Mouse (Mus musculus) heart, embryonic 15.5 days (tissue): ENCODE results near the gene Rfx3. TPM values are rescaled to one million over a fixed set of nuclear protein-coding genes. Genes with fewer than 3 reads are reported as not detected.

Experiments used
- ATAC-seq: fragments of 200-750 bp; cut with Nextera tagmentation; replicated peaks from 2 replicates; pipeline ENCODE4 v1.8.0; 2017; ENCODE audit warnings: low read depth, moderate TSS enrichment; ENCODE audit not compliant: insufficient number of reproducible peaks, insufficient read depth, low FRiP score
- H3K27ac ChIP-seq: fragments of 300-500 bp; sonication (generic); 2 replicates; pipeline ENCODE4 v1.5.1; 2015; ENCODE audit warnings: mild to moderate bottlenecking, inconsistent platforms
- H3K27me3 ChIP-seq: fragments of 300-500 bp; sonication (generic); 2 replicates; pipeline ENCODE4 v1.6.1; 2015; ENCODE audit warnings: inconsistent platforms
- H3K36me3 ChIP-seq: fragments of 300-500 bp; sonication (generic); 2 replicates; pipeline ENCODE4 v1.6.1; 2015; ENCODE audit warnings: mild to moderate bottlenecking, inconsistent platforms
- H3K4me1 ChIP-seq: fragments of 300-500 bp; sonication (generic); replicated peaks from 2 replicates; pipeline ENCODE4 v1.6.1; 2015; ENCODE audit warnings: inconsistent platforms
- H3K4me2 ChIP-seq: fragments of 300-500 bp; sonication (generic); 2 replicates; pipeline ENCODE4 v1.6.1; 2015; ENCODE audit warnings: inconsistent platforms, mild to moderate bottlenecking, moderate library complexity
- H3K4me3 ChIP-seq: fragments of 300-500 bp; sonication (generic); 2 replicates; pipeline ENCODE4 v1.5.1; 2015; ENCODE audit warnings: mild to moderate bottlenecking, inconsistent platforms
- H3K9ac ChIP-seq: fragments of 300-500 bp; sonication (generic); 2 replicates; pipeline ENCODE4 v1.6.1; 2015; ENCODE audit warnings: mild to moderate bottlenecking, inconsistent platforms
- H3K9me3 ChIP-seq: fragments of 300-500 bp; sonication (generic); replicated peaks from 2 replicates; pipeline ENCODE4 v1.6.1; 2016; ENCODE audit warnings: inconsistent platforms
- WGBS: fragments of 180-500 bp; shearing (Covaris S2); methylation state at CpG from one replicate; pipeline ENCODE4 v1.1.7; 2015; ENCODE audit warnings: mixed read lengths; 5-methylcytosine and 5-hydroxymethylcytosine counted together
- polyA plus RNA-seq: library from polyadenylated mRNA; unstranded; fragments of >200 nt; fragmentation: Nextera tagmentation; extraction: Ambion mirVana; gene quantifications from 2 replicates; pipeline ENCODE4 v1.2.1, GENCODE M21; 2015

Gene Rfx3
- polyA plus RNA-seq, 1 experiment from 2014 or later, result 4.8 TPM

DNA sequence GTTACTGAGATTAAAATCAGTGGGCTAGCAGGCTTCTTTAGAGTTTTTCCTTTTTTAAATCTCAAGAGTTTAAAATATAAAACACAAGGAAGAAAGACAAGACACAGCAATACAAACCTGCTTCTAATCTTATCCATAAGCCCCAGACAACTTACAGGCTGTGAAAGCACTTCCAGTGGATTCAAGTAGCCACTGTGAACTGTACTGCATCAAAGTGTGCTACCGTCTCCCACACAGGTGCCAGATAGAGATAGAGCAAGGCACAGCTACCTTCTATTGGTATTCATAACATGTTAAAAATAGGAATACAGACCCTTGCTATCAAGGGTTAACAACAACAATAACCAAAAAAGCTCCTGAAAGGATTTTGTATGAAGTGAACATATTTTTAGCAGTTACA lies 178.5 kb downstream of the Rfx3 start:
- no peak for ATAC-seq
- H3K36me3 ChIP-seq, result no peaks in the 10 kb centered on the region
- no peak overlapping the region for H3K9ac ChIP-seq
- no peaks in the 10 kb centered on the region for H3K27me3 ChIP-seq
- no peak overlapping the region for H3K4me2 ChIP-seq
- H3K27ac ChIP-seq, result no peak overlapping the region
- H3K9me3 ChIP-seq, result no peaks in the 10 kb centered on the region
- 43% methylated on average over 1 of the region's 1 CpGs for WGBS
- H3K4me1 ChIP-seq, result no peaks in the 10 kb centered on the region
- H3K4me3 ChIP-seq, result no peak overlapping the region

DNA sequence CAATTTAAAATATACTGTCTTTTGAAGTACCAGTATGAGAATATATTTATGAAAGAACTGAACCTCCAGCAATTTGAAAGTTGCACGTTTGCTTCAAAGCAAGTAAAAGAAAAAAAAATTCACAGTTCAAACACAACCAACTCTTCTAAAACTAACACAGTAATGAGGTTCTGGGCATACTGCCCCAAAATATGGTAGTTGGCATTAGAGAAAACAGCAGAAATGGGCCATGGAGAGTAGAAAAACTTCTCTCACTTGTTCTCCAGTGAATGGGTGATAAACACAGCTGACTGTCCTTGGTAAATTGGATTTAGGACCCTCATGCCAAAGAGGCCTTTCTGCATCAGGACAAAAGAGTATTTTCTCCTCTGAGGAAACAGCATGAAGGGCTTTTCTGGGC lies 182.7 kb downstream of the Rfx3 start:
- H3K4me3 ChIP-seq, result no peak overlapping the region
- H3K9me3 ChIP-seq, result no peaks in the 10 kb centered on the region
- WGBS, result 74% methylated on average over 1 of the region's 1 CpGs
- no peak overlapping the region for H3K4me2 ChIP-seq
- ATAC-seq, result no peak
- H3K27ac ChIP-seq, result no peak overlapping the region
- no peaks in the 10 kb centered on the region for H3K4me1 ChIP-seq
- no peaks in the 10 kb centered on the region for H3K27me3 ChIP-seq
- no peak overlapping the region for H3K9ac ChIP-seq
- no peaks in the 10 kb centered on the region for H3K36me3 ChIP-seq

DNA sequence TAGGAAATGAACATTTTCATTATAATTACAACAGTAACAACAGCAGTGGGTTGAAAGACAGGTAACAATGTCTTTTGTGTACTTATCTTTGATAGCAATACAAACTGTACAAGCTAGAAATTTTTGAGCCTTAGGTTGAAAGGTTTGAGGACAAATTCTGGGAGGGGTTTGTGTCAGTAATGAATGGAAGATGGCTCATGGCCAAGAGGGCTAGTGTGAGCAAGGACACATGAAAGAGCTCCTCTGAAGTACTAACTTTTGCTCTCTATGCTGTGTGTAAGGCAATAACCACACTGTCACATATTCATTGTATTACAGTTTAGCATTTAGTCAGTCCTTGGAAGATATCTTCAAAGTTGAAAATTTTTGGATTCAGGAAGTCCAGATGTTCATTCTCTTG lies 193.3 kb downstream of the Rfx3 start:
- H3K27ac ChIP-seq, result no peak overlapping the region
- ATAC-seq, result no peak
- H3K4me1 ChIP-seq, result no peaks in the 10 kb centered on the region
- H3K27me3 ChIP-seq, result no peaks in the 10 kb centered on the region
- H3K4me3 ChIP-seq, result no peak overlapping the region
- no peak overlapping the region for H3K4me2 ChIP-seq
- no peaks in the 10 kb centered on the region for H3K9me3 ChIP-seq
- H3K36me3 ChIP-seq, result peaks cover 5% of the 10 kb centered on the region; the same call in 1 of the 2 replicates
- H3K9ac ChIP-seq, result no peak overlapping the region

DNA sequence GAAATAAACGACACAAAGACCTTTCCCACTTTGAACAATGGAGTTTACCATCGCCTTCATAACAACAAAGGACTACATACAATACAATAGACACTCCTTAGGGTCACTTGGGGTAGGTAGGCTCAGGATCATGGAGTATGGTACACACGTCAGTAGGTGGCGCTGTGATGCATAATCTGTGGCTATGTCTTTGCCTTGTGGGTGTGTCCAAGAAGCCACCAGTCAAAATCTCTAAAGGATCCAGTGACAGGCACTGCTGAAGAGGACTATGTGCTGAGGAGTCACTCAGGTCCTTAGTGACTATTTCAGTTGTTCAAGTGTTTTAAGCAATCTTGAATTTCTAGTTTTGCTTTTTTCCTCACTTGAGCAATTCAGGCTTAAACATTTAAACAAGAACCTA lies 230.9 kb downstream of the Rfx3 start:
- no peaks in the 10 kb centered on the region for H3K9me3 ChIP-seq
- H3K4me2 ChIP-seq, result no peak overlapping the region
- H3K4me3 ChIP-seq, result no peak overlapping the region
- H3K27ac ChIP-seq, result no peak overlapping the region
- ATAC-seq, result no peak
- H3K4me1 ChIP-seq, result no peaks in the 10 kb centered on the region
- 58% methylated on average over 4 of the region's 4 CpGs for WGBS
- H3K36me3 ChIP-seq, result peaks cover 13% of the 10 kb centered on the region
- H3K27me3 ChIP-seq, result no peaks in the 10 kb centered on the region
- no peak overlapping the region for H3K9ac ChIP-seq

DNA sequence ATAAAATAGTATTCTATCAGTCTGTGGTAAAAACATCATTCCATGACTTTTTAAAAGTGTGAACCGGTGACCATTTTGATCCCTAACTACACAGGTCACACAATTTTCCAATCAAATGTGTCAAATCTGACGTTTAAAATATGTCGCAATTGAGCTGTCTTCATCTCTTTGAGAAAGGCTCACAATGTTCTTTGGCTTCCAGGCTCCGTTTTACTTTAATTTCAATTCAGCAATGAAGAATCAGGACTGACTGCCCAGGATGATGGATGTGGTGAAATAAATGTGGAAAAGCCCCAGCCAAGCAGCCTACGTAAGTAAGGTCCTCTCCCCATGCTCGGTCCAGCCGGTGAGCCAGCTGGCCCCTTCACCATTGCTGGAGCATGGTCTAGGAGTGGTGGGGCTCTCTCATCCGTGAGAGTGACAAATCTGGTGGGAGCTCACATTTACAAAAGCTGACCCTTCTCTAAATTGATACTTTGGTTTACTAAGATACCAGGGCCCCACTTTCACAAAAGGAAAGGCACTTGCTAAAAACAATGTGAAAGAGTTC lies 240.2 kb downstream of the Rfx3 start:
- Histone ChIP-seq H3K27me3 (no peaks in the 10 kb centered on the region), H3K9me3 (no peaks in the 10 kb centered on the region), H3K4me1 (no peaks in the 10 kb centered on the region), H3K4me3 (no peak overlapping the region), H3K36me3 (0 out of 2 replicates have a peak, but pooled peaks cover 4% of the 10 kb centered on the region), H3K9ac (no peak overlapping the region), H3K4me2 (no peak overlapping the region), H3K27ac (no peak overlapping the region)
- WGBS, result 83% methylated on average over 8 of the region's 8 CpGs
- no peak for ATAC-seq

DNA sequence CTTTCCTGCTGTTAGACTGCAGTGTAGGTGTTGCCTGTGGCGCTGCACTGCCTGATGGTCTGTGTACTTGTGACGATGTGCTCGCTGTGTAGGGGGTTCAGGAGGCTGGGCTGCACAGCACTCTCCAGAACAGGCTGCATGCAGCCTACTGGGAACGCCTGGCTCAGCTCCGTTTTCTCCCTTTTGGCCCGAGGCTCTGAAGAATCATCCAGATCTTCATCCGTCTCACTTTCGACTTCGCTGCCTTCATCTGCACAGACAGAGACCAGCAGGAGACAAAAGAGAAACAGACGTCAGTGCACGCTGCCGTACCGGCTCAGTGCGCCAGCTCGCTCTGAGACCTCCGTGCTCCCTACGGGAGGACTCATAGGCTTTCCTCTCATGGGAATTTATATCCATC lies 242.5 kb downstream of the Rfx3 start:
- Histone ChIP-seq H3K4me3 (no peak overlapping the region), H3K9me3 (no peaks in the 10 kb centered on the region), H3K4me1 (no peaks in the 10 kb centered on the region), H3K36me3 (0 out of 2 replicates have a peak, but pooled peaks cover 4% of the 10 kb centered on the region), H3K27ac (no peak overlapping the region), H3K27me3 (no peaks in the 10 kb centered on the region), H3K4me2 (no peak overlapping the region), H3K9ac (no peak overlapping the region)
- WGBS, result 90% methylated on average over 17 of the region's 17 CpGs
- ATAC-seq, result no peak

DNA sequence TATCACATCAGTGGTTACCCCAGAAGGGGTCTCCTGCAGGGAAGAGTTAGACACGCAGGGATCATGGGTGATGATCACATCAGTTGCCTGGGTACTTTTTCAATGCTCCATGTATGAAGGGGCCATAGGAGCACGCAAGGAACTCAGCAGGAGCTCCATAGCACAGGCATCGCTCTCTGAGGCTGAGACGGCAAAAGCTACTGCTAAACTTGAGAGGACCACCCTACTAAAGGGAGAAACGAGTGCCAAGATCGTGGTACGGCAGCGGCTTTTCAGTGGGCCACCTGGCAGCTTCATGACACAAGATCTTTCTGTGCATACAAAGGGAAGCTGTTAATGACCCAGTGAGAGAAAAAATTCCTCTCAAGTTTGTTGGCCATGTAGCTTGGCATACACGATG lies 250.7 kb downstream of the Rfx3 start:
- WGBS, result 88% methylated on average over 9 of the region's 9 CpGs
- H3K4me1 ChIP-seq, result no peaks in the 10 kb centered on the region
- H3K4me2 ChIP-seq, result no peak overlapping the region
- H3K4me3 ChIP-seq, result no peak overlapping the region
- no peaks in the 10 kb centered on the region for H3K9me3 ChIP-seq
- no peak overlapping the region for H3K9ac ChIP-seq
- ATAC-seq, result no peak
- no peaks in the 10 kb centered on the region for H3K27me3 ChIP-seq
- H3K36me3 ChIP-seq, result no peaks in the 10 kb centered on the region
- no peak overlapping the region for H3K27ac ChIP-seq

DNA sequence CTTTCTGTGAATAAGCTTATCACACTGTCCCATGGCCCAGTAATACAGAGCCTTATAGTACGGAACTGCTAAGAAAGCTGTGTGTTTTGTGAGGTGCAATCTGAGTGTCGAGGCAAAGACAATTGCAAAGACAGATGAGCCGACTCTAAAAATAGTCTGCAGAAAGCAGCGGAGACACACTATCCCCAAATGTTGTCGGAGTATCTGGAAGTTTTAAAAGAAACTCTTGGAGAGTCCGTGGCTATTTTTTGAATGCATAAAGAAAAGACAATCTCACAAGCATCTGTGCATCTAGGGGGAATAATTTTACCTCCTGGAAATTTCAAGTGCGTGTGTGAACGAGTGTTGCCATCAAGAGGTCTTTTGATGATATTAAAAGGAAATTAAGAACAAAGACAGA lies 251.6 kb downstream of the Rfx3 start:
- Histone ChIP-seq H3K9me3 (no peaks in the 10 kb centered on the region), H3K27me3 (no peaks in the 10 kb centered on the region), H3K36me3 (no peaks in the 10 kb centered on the region), H3K27ac (no peak overlapping the region), H3K4me3 (no peak overlapping the region), H3K4me1 (no peaks in the 10 kb centered on the region), H3K9ac (no peak overlapping the region), H3K4me2 (no peak overlapping the region)
- ATAC-seq, result no peak
- WGBS, result 46% methylated on average over 8 of the region's 8 CpGs

DNA sequence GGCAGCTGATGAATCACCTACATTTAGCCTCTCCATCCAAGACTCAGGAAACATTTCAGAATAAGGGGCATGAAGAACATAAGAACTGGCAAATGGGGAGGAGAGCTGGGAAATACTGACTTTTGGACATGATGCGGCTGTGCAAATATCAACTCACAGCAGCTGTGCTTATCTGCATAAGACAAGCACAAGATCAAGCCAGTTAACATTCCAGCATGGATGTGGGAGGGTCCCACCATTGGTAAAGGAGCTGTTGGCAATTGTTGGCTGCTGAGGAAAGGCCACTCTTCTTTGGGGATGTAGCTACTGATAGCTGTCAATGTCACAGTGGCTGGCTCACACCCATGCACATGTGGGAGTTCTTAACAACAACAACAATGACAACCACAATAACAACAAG lies 263.7 kb downstream of the Rfx3 start:
- Histone ChIP-seq H3K4me2 (no peak overlapping the region), H3K4me3 (no peak overlapping the region), H3K4me1 (no peaks in the 10 kb centered on the region), H3K9ac (no peak overlapping the region), H3K9me3 (no peaks in the 10 kb centered on the region), H3K27me3 (no peaks in the 10 kb centered on the region), H3K27ac (no peak overlapping the region), H3K36me3 (no peaks in the 10 kb centered on the region)
- 70% methylated on average over 1 of the region's 1 CpGs for WGBS
- ATAC-seq, result no peak

DNA sequence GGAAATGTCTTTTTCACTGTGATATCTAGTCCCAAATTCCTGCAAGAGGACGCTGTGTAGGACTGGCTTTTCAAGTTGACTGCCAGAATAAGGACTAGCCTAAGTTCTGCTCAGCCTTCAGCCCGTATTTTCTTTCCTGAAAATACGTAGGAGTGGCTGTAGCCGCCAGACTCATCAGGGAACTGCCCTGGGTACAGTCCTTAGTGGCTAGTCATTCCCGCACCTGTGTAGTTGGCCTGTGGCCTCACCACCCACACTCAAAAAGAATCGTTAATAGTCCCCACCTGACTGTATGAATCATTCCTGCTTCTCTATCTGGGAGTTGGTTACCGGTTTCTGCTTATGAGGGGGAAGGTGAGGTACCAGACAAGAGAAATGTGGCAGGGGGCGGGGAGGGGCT lies 272.1 kb downstream of the Rfx3 start:
- H3K9ac ChIP-seq, result no peak overlapping the region
- no peaks in the 10 kb centered on the region for H3K4me1 ChIP-seq
- ATAC-seq, result no peak
- no peak overlapping the region for H3K4me3 ChIP-seq
- no peak overlapping the region for H3K27ac ChIP-seq
- no peaks in the 10 kb centered on the region for H3K27me3 ChIP-seq
- WGBS, result 71% methylated on average over 8 of the region's 8 CpGs
- no peak overlapping the region for H3K4me2 ChIP-seq
- no peaks in the 10 kb centered on the region for H3K36me3 ChIP-seq
- H3K9me3 ChIP-seq, result no peaks in the 10 kb centered on the region

DNA sequence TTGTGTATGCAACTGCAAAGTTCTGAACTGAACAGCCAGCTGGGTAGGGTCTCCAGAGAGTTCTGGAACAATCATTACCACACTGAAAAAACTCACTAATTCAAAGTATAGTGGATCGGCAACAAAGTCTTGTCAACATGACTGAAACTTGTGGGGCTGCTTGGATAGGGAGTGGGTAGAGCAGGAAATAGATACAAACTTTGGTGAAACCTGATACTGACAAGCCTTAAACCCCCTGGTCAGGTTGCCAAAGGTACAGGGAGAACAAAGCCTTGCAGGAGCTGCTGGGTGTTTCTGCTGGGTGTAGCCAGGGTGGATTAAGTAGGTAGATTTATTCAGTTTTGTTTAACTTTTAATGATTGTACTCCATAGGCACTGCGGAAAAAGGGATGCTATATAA lies 274.4 kb downstream of the Rfx3 start:
- H3K9ac ChIP-seq, result no peak overlapping the region
- no peaks in the 10 kb centered on the region for H3K36me3 ChIP-seq
- no peak overlapping the region for H3K27ac ChIP-seq
- no peak for ATAC-seq
- no peaks in the 10 kb centered on the region for H3K9me3 ChIP-seq
- no peaks in the 10 kb centered on the region for H3K27me3 ChIP-seq
- no peaks in the 10 kb centered on the region for H3K4me1 ChIP-seq
- 75% methylated on average over 2 of the region's 2 CpGs for WGBS
- no peak overlapping the region for H3K4me2 ChIP-seq
- no peak overlapping the region for H3K4me3 ChIP-seq

DNA sequence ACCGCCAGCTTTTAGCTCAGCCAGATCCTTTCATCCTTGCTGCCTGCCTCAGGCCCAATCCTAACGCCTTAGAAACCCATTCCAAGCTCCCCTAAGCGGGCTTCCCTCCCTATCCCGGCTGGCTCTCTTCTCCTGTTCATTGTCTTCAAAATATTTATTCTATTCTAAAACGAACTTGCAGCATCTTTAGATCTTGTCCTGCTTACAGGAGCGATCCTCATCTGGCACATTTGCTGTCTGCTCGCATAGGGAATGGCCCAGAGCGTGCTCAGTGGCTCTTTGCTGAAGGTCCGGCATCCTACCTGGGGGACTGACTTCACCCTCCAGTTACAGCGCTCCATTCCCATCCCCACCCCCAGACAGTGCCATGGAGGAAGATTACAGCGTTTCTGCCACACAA lies 292.0 kb downstream of the Rfx3 start:
- Histone ChIP-seq H3K9me3 (no peaks in the 10 kb centered on the region), H3K9ac (no peak overlapping the region), H3K27me3 (no peaks in the 10 kb centered on the region), H3K27ac (no peak overlapping the region), H3K4me1 (no peaks in the 10 kb centered on the region), H3K4me2 (no peak overlapping the region), H3K4me3 (no peak overlapping the region), H3K36me3 (no peaks in the 10 kb centered on the region)
- WGBS, result 76% methylated on average over 11 of the region's 11 CpGs
- no peak for ATAC-seq
